Mouse (Mus musculus) mouse trophoblast stem cell (cell line): Measurements from ENCODE around the gene Rhot2.

Experiments used
- in situ Hi-C, 2 experiments: fragments of 300-500 bp; cut with MseI, MboI; formaldehyde crosslinking; loops; 2 replicates in 1 of 2; 3 replicates in 1 of 2; pipeline ENCODE4 v1.15.1; 2025

Rhot2 gene

GRCm38 (mm10) chr17:25844396-25844901, at the start of gene Rhot2:
Gene Rhot2, minus strand, starts transcription at chr17:25844851.
- in situ Hi-C loops = no loop called here

DNA sequence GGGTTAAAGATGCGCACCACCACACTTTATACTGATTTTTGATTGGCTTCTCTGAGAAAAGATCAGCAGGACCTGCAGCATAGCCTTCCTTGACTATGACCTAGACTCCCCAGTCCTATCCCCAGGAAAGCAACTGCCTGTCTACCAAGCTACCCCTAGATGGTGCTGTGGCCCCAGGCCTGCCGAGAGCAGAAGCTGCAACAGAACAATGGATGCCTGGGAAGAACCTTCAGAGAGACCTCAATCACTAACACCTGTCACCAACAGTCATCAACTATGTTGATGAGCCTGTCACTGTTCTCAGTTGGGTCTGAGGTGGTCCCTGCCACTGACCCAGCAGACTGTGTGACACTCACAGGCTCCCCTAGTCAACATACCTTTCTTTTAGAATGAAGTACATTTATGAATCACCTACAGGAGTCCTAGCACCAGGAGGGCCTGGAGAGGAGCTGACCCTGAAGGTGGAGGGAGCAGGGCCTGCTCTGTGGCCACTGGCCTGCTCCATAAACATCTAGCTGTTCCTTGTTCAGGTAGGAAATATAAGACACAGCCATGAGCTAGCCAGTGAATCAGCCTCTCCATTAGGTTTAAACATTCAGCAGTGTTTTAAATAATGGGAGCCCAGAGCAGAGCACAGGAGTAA, 49.4 kb upstream of the Rhot2 start:
- in situ Hi-C loops = no loop called here

DNA sequence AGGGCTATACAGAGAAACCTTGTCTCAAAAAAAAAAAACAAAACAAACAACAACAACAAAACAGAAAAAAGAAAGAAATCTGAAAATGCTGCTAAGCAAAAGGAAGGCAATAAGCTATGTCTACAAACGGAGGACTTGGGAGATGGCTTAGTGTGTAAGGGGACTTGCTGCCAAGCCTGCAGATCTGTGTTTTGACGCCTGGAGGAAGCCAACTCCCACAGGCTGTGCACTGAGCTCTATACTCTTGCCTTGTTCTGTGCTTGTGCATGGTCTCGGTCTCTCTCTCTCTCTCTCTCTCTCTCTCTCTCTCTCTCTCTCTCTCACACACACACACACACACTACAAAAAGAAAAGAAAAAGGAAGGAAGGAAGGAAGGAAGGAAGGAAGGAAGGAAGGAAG, 44.2 kb upstream of the Rhot2 start:
- in situ Hi-C loops = no loop called here

DNA sequence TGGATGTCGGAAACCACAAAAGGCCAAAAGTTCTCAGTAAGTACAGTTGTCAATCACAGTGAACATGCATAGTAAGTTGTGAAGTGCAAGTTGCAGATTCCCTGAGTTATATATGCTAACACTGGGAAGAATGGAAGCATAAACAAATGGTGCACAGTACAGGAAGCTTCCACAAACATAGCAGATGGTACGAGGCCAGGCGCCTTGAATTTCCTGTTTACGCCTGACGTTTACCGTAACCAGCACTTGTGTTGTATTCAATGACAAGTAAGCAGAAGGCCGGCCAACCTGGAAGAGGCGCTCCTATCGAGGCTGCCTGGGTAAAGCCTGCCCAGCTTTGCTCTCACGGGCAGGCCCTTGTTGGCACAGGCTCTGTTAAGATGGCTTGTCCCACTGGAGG, 42.8 kb upstream of the Rhot2 start:
- in situ Hi-C loops = no loop called here

DNA sequence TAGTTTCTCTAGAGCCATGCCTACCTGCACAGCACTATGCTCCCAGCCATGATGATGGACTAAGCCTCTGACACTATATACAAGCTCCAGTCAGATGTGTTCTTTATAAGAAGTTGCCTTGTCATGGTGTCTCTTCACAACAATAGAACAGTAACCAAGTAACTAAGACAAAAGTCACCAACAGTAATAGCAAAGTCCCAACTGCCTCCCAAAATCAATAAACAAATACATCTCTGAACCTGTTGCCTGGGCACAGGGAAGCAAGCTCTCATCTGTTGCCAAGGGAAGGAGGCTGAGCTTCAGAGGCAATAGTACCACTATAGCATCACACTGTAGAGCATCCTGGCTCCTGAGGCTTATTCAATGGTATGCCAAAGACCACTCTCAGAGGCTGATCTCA, 42.2 kb upstream of the Rhot2 start:
- in situ Hi-C loops = no loop called here

- in situ Hi-C loops = no loop called here
Observed at GRCm38 (mm10) chr17:25885636-25886035, 41.0 kb upstream of the Rhot2 start.

- in situ Hi-C loops = no loop called here
Observed at GRCm38 (mm10) chr17:25883824-25884223, 39.2 kb upstream of the Rhot2 start.

- in situ Hi-C loops = no loop called here
Observed at GRCm38 (mm10) chr17:25883268-25883667, 38.6 kb upstream of the Rhot2 start.

DNA sequence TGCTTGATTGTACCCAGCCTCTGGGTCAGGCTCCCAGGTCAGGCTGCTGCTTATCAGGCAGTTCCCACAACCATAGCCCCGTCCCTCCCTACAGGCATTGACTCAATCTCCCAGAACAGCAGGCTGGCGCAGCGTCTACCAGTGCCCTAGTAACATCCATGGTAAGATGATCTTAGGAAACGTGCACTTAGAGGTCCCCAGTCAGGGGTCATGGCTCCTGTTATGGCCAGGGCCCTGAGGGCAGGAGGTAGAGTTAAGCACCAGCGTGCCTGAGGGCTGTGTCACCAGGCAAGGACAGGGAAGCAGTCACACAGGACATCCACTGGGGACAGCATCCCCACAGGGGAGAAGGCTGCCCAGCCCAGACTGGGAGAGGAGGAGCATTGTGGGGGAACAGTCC, 37.7 kb upstream of the Rhot2 start:
- in situ Hi-C loops = no loop called here

GRCm38 (mm10) chr17:25881691-25882090, 37.0 kb upstream of the Rhot2 start:
- in situ Hi-C loops = no loop called here

- in situ Hi-C loops = no loop called here
Observed at GRCm38 (mm10) chr17:25880913-25881641, 36.4 kb upstream of the Rhot2 start.

- in situ Hi-C loops = no loop called here
Observed at GRCm38 (mm10) chr17:25880196-25880910, 35.7 kb upstream of the Rhot2 start, which contains the start of gene Wfikkn1. Gene Wfikkn1, minus strand, starts transcription at chr17:25880858.

DNA sequence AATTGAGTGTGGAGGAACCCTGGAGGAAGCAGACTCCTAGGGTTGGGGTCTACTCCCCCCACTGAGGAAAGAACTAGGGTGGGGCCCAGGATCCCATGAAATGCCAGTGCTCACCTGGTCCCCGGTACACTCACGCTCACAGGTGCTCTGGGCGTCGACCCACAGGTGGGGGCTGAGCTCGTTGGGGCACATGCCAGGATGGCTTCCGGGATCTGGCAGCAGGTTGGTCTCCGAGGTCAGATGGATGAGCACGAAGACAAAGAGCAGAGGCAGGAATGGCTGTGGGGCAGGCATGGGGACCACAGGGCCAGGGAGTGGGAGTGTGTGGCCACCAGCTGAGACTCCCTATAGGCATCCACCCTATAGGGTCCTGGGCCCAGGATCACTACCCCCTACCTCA, 35.1 kb upstream of the Rhot2 start:
- in situ Hi-C loops = no loop called here

- in situ Hi-C loops = no loop called here
Observed at GRCm38 (mm10) chr17:25879261-25879660, 34.6 kb upstream of the Rhot2 start.

GRCm38 (mm10) chr17:25878611-25879180, 34.0 kb upstream of the Rhot2 start:
- in situ Hi-C loops = no loop called here

DNA sequence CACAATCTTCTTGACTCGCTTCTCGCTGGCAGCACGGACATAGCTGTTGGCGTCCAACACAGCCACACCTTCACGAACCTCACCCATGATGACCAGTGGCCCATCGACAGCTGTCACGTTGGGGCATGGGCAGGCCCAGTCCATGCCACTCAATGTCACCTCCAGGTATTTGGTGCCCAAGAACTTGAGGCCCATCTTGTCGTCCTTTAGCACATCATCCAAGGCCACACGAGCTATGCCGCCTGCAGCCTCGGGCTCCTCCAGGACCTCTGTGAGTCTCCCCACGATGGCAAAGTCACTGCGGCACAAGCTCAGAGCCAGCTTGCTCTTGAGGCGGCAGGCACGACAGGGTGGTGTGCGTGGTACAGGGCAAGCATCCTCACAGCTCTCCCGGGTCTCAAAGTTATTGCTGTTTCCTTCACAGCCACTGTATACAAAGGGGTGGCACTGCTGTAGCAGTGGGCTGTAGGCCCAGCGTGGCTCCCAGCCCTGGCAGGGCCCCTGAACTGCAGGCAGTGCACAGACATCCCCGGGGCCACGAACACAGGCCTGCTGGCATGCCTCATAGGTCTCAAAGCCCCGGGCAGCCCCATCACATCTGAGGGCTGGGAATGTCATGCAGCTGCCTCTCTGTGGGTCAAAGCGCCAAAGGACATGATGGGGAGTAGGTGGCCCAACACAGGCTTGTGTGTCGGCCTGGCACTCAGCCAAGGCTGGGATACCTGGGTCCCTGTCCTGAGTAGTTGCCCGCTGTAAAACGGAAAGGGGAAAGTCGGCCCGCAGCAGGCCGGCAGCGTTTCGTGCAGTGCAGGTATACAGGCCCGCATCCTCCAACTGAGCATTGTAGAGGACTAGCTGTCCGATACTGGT, 33.3 kb upstream of the Rhot2 start:
- in situ Hi-C loops = no loop called here

GRCm38 (mm10) chr17:25877025-25877424, 32.4 kb upstream of the Rhot2 start:
- in situ Hi-C loops = no loop called here

DNA sequence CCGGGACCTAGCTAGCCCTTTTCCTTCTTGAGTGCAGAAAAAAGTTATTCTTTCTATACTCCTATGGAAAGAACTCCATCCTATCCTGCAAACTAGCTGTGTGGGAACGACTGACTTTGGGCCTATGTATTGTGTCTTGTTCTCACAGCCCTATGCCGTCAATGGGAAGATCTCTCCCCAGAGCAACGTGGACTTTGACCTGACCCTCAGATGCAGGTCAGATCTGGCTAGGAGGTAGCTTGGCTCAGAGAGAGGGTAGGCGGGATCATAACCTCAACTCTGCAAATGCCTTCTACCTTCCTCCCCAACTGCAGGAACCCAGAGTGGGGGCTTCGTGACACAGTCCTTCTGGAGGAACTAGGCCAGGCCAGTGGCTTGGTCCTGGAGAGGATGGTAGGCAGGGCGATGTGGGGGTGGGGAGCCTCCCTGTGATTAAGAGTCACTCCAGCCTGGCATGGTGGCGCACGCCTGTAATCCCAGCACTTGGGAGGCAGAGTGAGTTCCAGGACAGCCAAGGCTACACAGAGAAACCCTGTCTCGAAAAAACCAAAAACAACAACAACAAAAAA, 31.8 kb upstream of the Rhot2 start:
- in situ Hi-C loops = no loop called here

- in situ Hi-C loops = no loop called here
Observed at GRCm38 (mm10) chr17:25875171-25876136, 30.8 kb upstream of the Rhot2 start.

DNA sequence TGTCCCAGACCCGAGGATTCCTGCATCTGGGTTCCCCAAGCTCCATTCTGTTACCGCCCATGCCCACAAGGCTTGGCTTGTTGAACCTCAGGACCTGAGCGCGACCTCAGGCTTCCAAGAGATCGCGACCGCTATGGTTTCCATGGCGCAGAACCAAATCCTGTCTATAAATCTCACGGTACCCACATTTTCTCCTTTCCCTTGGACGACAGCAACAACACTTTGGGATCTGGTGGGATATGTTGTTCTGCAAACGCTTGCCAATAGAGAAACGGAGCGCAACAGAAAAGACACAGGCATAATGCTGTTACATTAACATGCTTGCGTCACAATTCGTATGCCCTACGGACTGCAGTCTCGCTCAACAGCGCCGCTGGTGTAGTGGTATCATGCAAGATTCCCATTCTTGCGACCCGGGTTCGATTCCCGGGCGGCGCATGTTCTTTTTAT, 30.1 kb upstream of the Rhot2 start, which contains the start of gene Mettl26:
Gene Mettl26, plus strand, starts transcription at position 354 of the 450 bp plus-strand sequence.
- in situ Hi-C loops = no loop called here
